Mouse (Mus musculus) gonadal fat pad, adult 2 months (tissue): ENCODE measurements around the gene Igsf9. TPM values are rescaled to one million over a fixed set of nuclear protein-coding genes. Genes with fewer than 3 reads are reported as not detected.

Source experiments
- DNase-seq: peaks from one replicate; pipeline ENCODE4 v3.0.0-alpha.2; 2012; ENCODE audit warnings: low read depth
- polyA plus RNA-seq: library from polyadenylated mRNA; depleted of rRNA; stranded (reverse); fragments of >200 nt; gene quantifications from 2 replicates; pipeline ENCODE4 v1.2.3, GENCODE M21; 2012

Igsf9 gene
- polyA plus RNA-seq, 1 experiment = 17.5 TPM

DNA sequence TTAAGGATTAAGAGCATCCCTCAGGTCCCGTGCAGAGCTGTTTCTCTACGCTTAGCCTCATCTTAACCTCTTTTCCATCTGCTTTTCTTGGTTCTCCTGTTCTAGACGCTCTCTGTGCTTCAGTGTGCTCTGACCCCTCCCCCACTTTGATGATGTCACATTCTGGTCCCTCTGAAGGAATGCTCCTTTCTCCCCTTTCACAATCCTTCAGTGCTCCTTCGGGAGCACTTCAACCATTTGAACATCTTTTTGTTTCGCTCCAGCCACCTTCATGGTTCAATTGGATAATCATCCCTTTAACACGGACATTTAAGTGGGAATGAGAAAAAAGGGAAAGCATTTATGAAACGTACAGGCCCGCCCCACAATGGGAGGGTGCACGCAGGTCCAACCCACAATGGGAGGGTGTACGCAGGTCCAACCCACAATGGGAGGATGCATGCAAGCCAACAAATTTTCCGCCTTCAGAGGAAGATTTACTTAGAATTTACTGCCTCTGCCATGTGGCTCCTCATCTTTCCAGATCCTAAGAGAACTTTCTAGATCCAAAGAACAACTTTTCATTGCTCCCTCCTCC is 13.2 kb upstream of the Igsf9 start:
- no peak for DNase-seq

DNA sequence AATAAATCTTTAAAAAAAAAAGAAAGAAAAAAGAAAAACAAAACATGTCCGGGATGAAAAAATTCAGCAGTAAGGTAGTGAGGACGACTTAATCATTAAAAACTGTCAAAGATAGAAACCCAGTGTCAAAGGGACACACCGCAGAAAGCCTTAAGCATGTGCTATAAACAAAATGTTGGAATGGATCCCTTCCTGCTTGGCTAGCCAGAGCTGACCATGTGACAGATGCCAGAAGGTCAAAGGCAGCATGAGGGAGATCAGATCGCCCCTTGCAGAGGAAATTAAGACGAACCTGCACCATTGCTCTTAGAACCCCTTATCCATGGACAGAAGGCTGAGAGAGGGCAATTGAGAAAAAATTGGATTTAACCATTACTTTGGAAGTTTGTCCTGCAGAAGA is 12.2 kb upstream of the Igsf9 start:
- no peak for DNase-seq

DNA sequence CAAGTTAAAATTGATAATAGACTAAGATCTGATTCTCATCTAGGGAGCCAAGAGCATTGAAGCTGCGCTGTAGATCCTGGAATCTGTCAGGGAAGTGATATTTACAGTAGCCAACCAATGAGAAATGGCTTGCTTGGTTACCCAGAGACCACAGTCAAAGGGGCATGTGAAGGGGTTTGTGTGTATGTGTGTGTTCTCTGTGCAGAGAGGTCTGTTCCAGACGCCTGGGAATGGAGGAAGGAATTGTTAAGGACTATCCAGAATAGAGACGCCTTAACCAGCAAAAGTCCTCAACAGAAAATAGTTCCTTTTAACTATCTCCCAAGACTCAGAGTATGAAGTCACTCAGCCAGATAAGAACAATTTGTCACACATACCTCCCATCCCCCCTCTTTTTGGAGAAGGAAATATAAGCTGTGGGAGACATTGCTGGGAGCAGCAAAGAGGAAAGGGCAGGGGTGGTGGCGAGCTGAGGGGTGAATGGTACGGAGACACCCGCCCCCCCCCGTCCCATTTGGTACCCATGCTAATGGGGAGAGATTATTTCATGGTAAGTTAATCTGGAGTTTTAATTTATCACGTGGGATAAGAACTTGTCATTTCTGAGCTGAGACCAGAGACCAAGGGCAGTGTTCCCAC is 11.7 kb upstream of the Igsf9 start:
- DNase-seq = no peak

DNA sequence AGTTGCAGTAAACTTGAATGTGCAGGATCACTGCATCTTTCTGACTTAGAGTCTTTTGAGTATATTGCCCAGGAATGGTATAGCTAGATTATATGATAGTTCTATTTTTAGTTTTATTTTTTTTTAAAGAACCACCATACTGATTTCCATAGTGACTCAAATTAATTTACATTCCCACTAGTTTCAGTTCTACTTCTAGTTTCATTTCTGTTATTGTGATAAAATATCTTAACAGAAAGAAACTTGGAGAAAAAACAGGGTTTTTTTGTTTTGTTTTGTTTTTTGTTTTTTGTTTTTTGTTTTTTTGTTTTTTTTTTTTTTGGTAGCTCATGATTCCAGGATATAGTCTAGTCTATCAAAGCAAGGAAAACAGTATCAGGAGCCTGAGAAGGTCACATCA is 8.7 kb upstream of the Igsf9 start:
- DNase-seq = no peak

DNA sequence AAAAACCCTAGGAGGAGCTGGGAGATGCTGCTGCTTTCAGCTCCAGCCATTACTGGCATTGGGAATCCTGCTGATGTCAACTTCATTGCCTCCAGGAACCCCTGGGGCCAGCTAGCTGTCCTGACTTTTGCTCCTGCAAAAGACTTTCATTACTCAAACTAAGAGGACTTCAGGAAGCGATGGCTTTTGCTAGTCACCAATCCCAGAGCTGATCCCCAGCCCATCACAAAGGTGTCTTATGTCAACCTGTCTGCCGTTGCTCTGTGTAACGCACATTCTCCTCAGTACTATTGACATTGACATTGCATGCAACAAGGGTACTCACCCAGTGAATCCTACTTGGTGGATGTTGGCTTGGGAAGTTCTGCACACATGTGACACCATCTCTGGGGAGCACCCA is 7.4 kb upstream of the Igsf9 start:
- DNase-seq = no peak

DNA sequence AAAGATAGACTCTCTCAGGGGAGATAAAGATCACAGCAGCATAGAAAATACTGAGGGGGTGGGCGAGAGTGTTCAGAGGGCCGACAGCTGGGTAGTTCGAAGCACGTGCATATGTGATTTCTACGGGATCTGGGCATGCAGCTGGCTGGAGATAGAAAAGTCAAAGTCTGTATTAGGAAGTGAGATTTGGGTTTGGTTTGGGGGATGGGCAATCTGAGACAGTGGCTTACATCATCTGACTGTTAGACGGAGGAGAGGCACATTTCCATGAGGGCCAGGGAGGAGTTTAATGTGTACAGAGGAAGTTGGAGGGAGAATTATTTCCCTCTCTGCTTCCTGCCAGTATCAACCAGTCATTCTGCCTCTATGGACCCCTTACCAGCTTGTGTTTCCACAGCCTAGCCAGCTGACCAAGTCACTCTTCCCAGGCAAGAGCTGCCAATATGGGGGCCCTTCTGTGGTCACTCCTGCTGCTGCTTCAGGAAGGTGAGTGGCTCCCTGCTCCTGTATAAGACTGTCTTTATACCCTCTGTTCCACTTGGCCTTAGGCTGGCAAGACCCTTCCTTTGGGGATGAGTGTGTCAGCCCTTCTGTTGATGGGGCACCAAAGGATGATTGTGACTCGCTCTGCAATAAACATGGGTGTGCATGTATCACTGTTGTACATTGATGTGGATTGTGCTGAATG is 6.4 kb upstream of the Igsf9 start, which contains the start of gene Slamf9:
Slamf9 (plus strand) TSS at position 305 of the 688 bp plus-strand sequence.
- no peak for DNase-seq

DNA sequence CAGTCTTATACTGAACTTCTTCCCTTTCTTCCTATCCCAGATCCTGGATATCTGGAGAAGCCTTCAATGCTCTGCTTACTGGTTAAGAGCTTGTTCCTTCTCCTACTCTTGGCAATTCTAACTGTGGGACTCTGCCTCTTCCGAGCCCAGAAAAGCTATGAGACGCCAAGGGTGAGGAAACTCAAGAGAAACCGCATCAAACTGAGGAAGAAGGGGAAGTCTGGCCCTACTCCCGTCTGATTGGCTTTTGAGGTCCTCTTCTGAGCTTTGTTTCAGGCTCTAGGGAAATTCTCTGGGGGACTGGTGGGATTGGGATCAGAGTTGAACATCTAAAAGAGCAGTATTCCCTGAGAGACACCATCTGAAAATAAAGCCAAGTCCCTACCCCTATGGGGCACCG is 3.6 kb upstream of the Igsf9 start:
- DNase-seq = no peak

DNA sequence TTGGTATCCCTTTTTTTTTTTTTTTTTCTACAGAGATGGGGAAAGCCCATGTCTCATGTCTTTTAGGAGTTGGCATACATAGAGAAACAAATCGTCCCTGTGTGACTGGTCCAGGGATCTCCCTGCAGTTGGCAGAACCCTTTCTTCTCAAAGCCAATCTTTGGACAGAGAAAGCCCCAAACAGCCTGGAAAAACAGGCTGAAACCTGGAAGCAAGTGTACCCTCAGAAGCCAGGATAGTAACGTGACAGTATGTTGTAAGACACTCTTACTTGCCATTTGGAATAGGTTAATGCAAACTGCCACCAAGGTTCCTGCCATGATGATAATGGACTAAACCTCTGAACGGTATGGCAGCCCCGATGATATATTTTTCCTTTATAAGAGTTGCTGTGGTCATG is 1.2 kb upstream of the Igsf9 start:
- DNase-seq = peak; percentile 92

DNA sequence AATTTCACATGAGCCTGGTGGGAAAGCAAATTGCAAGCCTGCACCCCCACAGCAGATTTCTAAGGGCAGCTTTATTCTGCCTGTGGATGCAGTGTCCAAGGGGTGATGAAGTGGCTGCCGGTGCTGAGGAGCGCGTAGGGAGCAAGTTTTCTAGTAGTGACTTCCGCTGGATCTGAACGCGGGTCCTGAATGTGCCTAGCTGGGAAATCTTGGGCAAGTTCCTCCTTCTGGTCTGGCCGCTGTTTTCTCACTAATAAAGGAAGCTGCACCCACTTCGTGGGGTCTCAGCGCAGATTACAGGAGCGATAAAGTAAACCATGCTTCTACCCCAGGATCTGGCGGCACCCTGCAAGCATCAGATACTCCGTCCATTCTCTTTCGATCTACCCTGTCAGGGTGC is 477 bp upstream of the Igsf9 start:
- no peak for DNase-seq

DNA sequence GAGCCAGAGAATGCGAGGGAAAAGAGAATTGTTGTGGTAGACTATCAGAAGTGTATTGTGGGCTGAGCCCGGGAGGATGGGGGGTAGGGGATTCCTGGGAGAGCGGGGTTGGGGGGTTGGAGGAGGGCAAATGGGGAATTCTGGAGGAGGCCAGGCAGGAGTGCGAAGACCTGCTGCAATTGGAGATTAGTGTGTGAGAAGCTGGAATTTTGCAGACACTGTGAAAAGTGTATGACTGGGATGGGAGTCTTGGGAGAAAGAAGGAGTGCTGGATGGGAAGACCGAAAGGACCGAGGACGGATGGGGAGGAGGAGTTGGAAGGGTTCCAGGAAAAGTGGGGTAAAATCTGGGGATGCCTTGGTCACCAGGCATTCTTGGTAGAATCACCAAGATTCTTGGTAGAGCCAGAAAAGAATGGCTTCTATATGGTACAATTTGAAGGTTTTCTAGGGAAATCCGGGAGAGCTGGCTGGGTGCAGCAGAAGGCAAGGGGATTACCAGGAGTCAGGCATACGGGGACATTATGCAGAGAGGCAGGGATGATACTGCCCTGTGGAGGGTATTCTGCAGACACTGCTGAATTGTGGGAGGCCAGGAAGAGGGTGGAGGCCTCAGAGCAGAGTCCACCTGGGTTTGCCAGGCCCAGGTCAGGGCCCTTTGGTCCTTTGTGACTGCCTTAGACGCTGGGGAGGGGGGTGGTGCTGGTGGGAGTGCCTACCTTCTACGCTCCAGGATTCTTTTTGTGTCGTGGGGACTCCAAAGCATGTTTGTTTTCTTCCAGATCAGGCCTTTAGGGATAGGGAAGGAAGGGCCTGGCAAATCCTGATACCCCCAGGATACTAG is 1.2 kb downstream of the Igsf9 start:
- DNase-seq = no peak

DNA sequence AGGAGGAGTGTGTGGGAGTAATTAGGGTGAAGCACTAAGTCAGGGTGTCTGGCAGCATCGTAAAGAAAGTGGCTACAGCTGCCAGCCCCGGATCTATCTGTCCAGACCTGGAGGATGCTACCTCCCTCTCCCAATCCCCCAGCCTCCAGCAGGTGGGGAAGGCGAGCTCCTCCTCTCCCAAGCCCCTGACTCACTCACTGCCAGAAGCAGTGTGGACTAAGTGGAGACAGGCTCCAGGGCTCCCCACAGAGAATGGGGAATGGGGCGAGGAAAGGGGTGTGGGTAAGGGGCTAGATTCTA is 1.7 kb downstream of the Igsf9 start:
- DNase-seq = no peak

DNA sequence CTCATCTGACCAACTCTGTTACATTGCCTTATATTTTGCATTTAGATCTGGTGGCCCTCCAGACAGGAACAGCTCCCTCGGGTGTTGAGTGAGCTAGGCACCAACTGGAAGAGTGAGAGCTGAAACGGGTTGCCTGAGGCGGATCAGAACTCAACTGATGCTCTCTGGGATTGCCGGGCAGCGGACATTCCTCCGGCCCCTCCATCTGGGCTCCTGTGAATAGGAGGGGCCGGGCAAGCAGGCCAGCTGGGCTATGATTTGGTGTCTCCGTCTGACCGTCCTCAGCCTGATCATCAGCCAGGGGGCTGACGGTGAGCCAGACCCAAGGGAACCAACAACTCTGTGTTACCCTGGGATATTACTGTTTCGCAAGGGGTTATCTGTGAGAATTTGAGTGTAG is 2.6 kb downstream of the Igsf9 start:
- no peak for DNase-seq

DNA sequence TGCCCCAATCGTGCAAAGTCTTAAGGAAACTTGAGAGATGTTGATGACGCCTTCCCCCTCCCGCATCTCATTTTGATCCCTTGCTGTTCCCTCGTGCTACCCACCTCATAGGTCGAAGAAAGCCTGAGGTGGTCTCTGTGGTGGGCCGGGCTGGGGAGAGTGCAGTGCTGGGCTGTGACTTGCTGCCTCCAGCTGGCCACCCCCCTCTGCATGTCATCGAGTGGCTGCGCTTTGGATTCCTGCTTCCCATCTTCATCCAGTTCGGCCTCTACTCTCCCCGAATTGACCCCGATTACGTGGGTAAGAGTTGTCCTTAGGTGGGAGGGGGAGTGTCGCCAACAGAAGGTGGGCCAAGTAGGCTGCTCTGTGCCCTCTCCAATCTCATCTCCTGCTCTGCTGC is 3.1 kb downstream of the Igsf9 start:
- DNase-seq = no peak

DNA sequence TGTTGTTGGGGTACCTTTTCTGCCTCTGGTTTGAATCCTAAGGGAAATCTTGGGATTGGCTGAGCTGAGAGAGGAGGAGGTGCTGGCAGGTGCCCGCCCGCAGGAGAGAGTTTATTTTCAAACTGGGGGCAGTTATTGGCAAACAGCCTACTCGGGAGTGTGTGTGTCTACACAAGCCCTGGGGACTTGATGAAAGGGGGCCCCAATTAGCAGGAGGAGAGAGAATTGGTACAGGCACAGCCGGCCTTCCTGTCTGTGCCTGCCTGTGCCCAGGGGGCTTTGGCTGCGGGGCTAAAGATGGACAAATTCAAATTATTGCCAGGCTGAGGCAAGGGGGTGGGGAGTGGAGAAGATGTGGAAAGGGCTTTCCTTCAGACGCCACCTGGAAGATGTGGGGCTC is 4.2 kb downstream of the Igsf9 start:
- no peak for DNase-seq

DNA sequence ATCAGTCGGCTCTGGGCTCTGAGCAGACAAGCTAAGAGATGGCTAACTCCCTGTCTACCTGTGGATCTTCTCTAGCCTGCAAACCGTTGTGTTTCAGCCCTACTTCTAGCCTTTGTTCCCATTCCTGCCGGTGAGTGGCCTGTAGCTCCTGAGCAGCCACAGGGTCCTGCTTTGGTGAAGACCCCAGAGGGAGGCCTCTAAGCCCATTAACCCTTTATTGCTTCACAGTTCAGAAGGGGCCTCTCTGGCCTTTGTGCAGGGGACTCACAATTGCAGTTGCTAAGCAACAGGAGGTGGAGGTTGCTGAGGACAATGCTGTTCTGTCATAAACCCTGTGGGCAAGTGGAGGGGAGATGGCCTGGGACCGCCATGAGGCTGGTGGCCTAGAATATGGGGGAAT is 4.6 kb downstream of the Igsf9 start:
- DNase-seq = no peak

DNA sequence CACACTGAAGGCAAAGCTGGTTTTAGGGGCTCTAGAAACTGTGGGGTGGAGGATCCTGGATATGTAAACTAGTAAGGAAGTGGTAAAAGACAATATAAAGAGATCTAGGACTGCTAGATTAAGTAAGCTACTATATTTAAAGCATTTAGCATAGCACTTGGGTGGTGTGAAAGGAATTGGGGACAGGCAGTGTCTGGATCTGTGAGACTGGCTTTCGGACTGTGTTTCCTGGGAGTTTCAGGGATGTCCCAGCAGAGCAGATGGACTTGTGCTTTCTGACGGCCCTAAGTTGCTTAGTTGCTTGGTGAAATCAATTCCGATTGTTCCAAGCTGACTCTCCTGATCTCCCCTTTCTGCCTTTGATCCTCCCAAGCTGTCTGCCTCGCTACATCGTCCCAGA is 5.1 kb downstream of the Igsf9 start:
- no peak for DNase-seq

DNA sequence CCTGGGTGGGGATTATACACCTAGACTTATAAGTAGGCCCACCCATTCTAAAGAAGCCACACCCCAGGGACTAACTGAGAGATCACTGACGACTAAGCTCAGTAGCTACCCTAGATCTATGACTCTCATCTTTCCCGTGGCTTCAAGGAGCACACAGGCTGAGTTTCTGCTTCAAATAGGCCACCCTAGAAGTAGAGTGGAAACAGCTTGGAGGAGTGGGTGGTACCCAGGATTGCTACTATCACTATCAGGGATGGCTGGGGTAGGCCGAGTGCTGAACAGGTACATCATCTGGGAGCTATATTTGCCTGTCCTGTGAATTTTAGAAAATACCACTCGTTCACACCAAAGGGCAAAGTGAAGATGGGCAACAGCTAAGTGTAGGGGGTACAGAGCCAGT is 6.3 kb downstream of the Igsf9 start:
- DNase-seq = no peak

DNA sequence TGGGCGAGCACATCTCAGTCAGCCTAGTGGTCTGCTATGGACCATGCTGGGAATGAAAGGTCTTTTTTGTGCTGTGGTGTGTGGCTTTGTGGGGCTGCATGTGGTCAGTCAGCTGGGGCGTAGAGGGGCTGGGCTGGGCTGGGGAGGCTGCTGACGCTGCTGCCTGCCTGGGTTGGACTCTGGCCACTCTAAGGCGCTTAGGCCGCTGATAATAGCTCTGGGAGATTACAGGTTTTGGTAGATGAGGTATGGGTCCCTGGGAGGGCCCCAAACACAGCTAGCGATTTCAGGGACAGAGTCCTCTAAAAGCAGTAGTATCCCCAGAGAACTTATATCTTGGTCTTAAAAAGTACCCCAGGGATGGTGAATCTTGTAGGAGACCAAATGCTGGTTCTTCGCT is 7.2 kb downstream of the Igsf9 start:
- DNase-seq = no peak

DNA sequence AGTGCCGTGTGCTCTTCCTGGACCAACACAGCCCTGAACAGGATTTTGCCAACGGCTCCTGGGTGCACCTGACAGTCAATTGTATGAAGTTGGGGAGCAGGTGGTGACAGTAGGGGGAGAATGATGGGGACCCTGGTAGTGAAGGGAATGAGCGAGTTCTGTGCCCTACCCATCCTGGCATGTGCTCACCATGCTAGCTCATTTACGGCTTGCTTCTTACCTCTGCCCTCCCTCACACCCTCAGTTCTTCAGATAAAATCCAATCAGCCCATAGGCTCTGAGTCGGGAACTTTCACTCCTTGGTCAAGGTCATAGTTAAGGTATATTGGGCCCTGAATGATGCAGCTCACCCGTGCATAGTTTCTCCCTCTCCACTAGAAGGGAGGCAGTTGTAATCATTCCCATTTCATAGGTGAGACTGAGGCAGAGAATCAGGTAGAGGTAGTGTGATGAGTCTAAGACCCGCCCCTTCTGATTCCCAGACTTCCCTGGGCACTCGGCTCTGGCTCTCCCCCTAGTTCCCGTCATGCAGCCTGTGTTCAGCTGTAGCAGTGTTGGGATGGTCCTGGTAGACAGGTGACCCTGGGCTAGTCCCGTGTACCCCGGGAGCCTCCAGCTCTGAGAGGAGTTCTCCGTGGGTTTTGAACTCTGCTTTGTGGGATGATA is 8.1 kb downstream of the Igsf9 start:
- DNase-seq = no peak

DNA sequence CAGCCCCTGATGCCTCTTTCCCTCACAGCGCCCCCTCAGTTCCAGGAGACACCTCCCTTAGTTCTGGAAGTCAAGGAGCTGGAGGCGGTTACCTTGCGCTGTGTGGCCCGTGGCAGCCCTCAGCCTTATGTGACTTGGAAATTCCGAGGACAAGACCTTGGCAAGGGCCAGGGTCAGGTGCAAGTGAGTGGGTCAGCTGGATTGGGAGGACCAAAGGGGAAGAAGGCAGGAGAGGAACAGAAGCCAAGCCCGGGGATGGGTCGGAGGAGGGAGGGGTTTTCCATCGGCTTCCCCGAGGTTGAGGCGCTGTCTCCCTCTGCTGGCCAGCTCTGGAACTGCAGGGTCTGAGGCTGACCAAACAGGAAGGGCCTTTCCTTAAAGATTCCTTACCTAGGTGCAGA is 8.7 kb downstream of the Igsf9 start:
- no peak for DNase-seq

DNA sequence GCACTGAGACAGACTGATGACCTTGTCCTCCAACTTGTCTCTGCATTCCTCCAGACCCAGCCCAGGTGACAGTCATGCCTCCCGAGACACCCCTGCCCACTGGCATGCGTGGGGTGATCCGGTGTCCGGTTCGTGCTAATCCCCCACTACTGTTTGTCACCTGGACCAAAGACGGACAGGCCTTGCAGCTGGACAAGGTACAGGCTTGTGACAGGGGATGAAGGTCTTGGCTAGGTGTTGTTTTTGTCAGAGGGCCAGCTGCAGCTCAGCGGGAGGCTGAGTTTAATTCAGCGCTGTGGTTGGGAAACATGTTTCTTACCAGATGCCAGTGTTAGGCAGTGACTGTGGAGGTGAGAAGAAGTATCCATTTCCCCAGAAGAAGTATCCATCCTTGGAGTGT is 10.5 kb downstream of the Igsf9 start:
- no peak for DNase-seq

DNA sequence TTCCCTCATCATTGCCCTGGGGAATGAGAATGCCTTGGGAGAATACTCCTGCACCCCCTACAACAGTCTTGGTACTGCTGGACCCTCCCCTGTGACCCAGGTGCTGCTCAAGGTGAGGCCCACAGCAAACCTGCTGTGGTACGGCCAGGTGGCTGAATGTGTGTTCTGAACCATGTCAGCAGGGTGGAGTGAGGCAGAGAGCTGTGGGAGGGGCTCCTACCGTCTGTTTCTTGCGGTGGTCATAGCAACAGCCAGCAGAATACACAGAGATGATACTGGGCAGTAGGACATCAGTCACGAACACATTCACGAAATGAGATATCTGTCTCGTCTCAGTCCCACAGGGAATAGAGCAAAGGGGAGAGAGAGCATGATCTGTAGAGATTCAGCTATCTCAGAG is 11.9 kb downstream of the Igsf9 start:
- no peak for DNase-seq
